ENCODE assay signal across 15 mouse cellular contexts in genomic region chr11:74675156-74675555, GRCm38 (mm10). TPM values are rescaled to one million over a fixed set of nuclear protein-coding genes. Genes with fewer than 3 reads are reported as not detected.
DNase-seq lines count a peak whose midpoint lies in the region; ATAC-seq lines count a peak whose summit lies in the region.
"Had no signal": no experiment of that assay in that cellular context is flagged by ENCODE, and none has a peak within 500 bp of the region (broad histone marks: within the 10 kb centered on the region; RNA-seq: fewer than 3 reads in every experiment).

No protein-coding gene starts in this region.

- no peak overlapping the region for H3K4me2 ChIP-seq in midbrain, embryonic 11.5 days
- no peak overlapping the region for H3K4me2 ChIP-seq in midbrain, embryonic 14.5 days (ENCODE audit: low read length)
- H3K4me2 ChIP-seq: heart, embryonic 13.5 days; neural tube, embryonic 12.5 days had no signal

- no peak overlapping the region for H3K9ac ChIP-seq in midbrain, embryonic 11.5 days (ENCODE audit: low read length)
- no peak overlapping the region for H3K9ac ChIP-seq in midbrain, embryonic 14.5 days (replicated peaks; ENCODE audit: low read length)
- H3K9ac ChIP-seq: heart, embryonic 13.5 days; neural tube, embryonic 12.5 days had no signal

- no peak for ATAC-seq in midbrain, embryonic 11.5 days (ENCODE audit: low FRiP score)
- ATAC-seq in midbrain, embryonic 14.5 days (ENCODE audit: low FRiP score, low TSS enrichment): no peak
- ATAC-seq: forebrain, embryonic 16.5 days; inflammation-experienced regulatory T-cells, adult 6 months; lung, postnatal 0 days had no signal

- peak; percentile 67 for DNase-seq in heart, adult 11 months
- DNase-seq in heart, postnatal 25 days (ENCODE audit: low spot score): no peak
- DNase-seq in midbrain, embryonic 11.5 days (ENCODE audit: low spot score, missing footprints): peak; percentile 81
- no peak for DNase-seq in midbrain, embryonic 14.5 days
- DNase-seq in layer of hippocampus, adult 9-10 months (ENCODE audit: low spot score): peak; percentile 50
- peak; percentile 76 for DNase-seq in telencephalon, adult 2 months (ENCODE audit: low read depth, low spot score)
- DNase-seq in adrenal gland, adult 18-20 months (ENCODE audit: low spot score in 2 of 2): no peak
- DNase-seq: cerebellum, adult 11 months; gastrocnemius, postnatal 36 days; thymus, postnatal 4 days had no signal

- no peaks in the 10 kb centered on the region for H3K27me3 ChIP-seq in midbrain, embryonic 11.5 days (ENCODE audit: control insufficient read depth, insufficient read depth, low read length)
- H3K27me3 ChIP-seq in midbrain, embryonic 14.5 days (ENCODE audit: control insufficient read depth, insufficient read depth, low read length): no peaks in the 10 kb centered on the region
- H3K27me3 ChIP-seq: heart, embryonic 13.5 days; neural tube, embryonic 12.5 days had no signal

- H3K4me3 ChIP-seq in midbrain, embryonic 11.5 days (ENCODE audit: low read depth, low read length): no peak overlapping the region
- no peak overlapping the region for H3K4me3 ChIP-seq in midbrain, embryonic 14.5 days (replicated peaks; ENCODE audit: low read depth, low read length)
- H3K4me3 ChIP-seq: heart, embryonic 13.5 days; neural tube, embryonic 12.5 days had no signal

- no peaks in the 10 kb centered on the region for H3K9me3 ChIP-seq in midbrain, embryonic 11.5 days (ENCODE audit: control insufficient read depth, low read length)
- no peaks in the 10 kb centered on the region for H3K9me3 ChIP-seq in midbrain, embryonic 14.5 days (ENCODE audit: control insufficient read depth, low read length)
- H3K9me3 ChIP-seq: heart, embryonic 13.5 days; neural tube, embryonic 12.5 days had no signal

- intact Hi-C loops in heart, postnatal 25 days (cut with DNase I): no loop called here

- WGBS in midbrain, embryonic 11.5 days: 89% methylated on average over 4 of the region's 4 CpGs
- WGBS in midbrain, embryonic 14.5 days: 82% methylated on average over 4 of the region's 4 CpGs

- peaks cover 12% of the 10 kb centered on the region for H3K36me3 ChIP-seq in midbrain, embryonic 11.5 days (ENCODE audit: control insufficient read depth, insufficient read depth, low read length)
- peaks cover 61% of the 10 kb centered on the region for H3K36me3 ChIP-seq in midbrain, embryonic 14.5 days (ENCODE audit: control insufficient read depth, insufficient read depth, low read length)

- no peak overlapping the region for H3K27ac ChIP-seq in midbrain, embryonic 11.5 days (ENCODE audit: low read depth, low read length)
- H3K27ac ChIP-seq in midbrain, embryonic 14.5 days (replicated peaks; ENCODE audit: low read depth, low read length): no peak overlapping the region
- H3K27ac ChIP-seq: heart, embryonic 13.5 days; neural tube, embryonic 12.5 days had no signal

- no peaks in the 10 kb centered on the region for H3K4me1 ChIP-seq in midbrain, embryonic 11.5 days (ENCODE audit: control insufficient read depth, insufficient read depth, low read length)
- H3K4me1 ChIP-seq in midbrain, embryonic 14.5 days (ENCODE audit: control insufficient read depth, insufficient read depth, low read length): no peaks in the 10 kb centered on the region
- H3K4me1 ChIP-seq: heart, embryonic 13.5 days; neural tube, embryonic 12.5 days had no signal

RNA-seq across cellular contexts. Expression of gene Cluh, which starts 25.9 kb away (rescaled TPM):
- total RNA-seq in heart, postnatal 25 days (2021): 100 to 1,000 TPM; 208 to 227 TPM
- polyA plus RNA-seq in midbrain, embryonic 11.5 days (2014; fragmentation: Nextera tagmentation; extraction: Ambion mirVana): 9.2 and 10.8 TPM in 2 replicates
- 13.7 and 14.4 TPM in 2 replicates for polyA plus RNA-seq in midbrain, embryonic 14.5 days (2014; fragmentation: Nextera tagmentation; extraction: Ambion mirVana)
- total RNA-seq in adrenal gland, adult 18-20 months (2021): 100 to 1,000 TPM; 203 to 205 TPM

RNA-seq across cellular contexts. Expression of gene Pafah1b1, which starts 49.3 kb away (rescaled TPM):
- 100 to 1,000 TPM; 206 to 224 TPM for total RNA-seq in heart, postnatal 25 days (2021)
- 103 and 112 TPM in 2 replicates for polyA plus RNA-seq in midbrain, embryonic 11.5 days (2014; fragmentation: Nextera tagmentation; extraction: Ambion mirVana)
- polyA plus RNA-seq in midbrain, embryonic 14.5 days (2014; fragmentation: Nextera tagmentation; extraction: Ambion mirVana): 105 and 120 TPM in 2 replicates
- total RNA-seq in adrenal gland, adult 18-20 months (2021): 100 to 1,000 TPM; 185 to 188 TPM

RNA-seq across cellular contexts. Expression of gene Ccdc92b, which starts 55.8 kb away (rescaled TPM):
- under 1 TPM; 0.47 to 0.59 TPM for total RNA-seq in heart, postnatal 25 days (2021)
- 1.1 and 1.6 TPM in 2 replicates for polyA plus RNA-seq in midbrain, embryonic 11.5 days (2014; fragmentation: Nextera tagmentation; extraction: Ambion mirVana)
- 3.8 and 4.2 TPM in 2 replicates for polyA plus RNA-seq in midbrain, embryonic 14.5 days (2014; fragmentation: Nextera tagmentation; extraction: Ambion mirVana)
- total RNA-seq in adrenal gland, adult 18-20 months (2021): 1 to 10 TPM; 3.0 to 3.7 TPM
- polyA plus RNA-seq: inflammation-experienced regulatory T-cells, adult 6 months had no signal

Comparison
In these comparisons a context has a peak if more than half of its experiments do, and no peak if none do; other contexts are left out.
1. DNase-seq: peak in heart, adult 11 months (single experiment), midbrain, embryonic 11.5 days (single experiment), layer of hippocampus, adult 9-10 months (single experiment) and telencephalon, adult 2 months (single experiment); none in heart, postnatal 25 days (single experiment), midbrain, embryonic 14.5 days (single experiment) and adrenal gland, adult 18-20 months (0 of 2).